Mouse (Mus musculus) bone marrow macrophage, adult 2 months (primary cell): ENCODE measurements around the gene AW011738.

Experiments
- CTCF ChIP-seq: IDR thresholded peaks from 2 replicates; pipeline ENCODE4 v1.5.1; 2012; ENCODE audit warnings: low read depth, mild to moderate bottlenecking, low read length, moderate library complexity
- POLR2A ChIP-seq: IDR thresholded peaks from 2 replicates; pipeline ENCODE4 v1.6.1; 2012; ENCODE audit warnings: mild to moderate bottlenecking, low read depth, low read length, borderline replicate concordance

- no peak for TF ChIP-seq CTCF
- TF ChIP-seq POLR2A: no peak
Measured at GRCm38 (mm10) chr4:156194346-156194745, 8.8 kb upstream of the AW011738 start.
